Mouse (Mus musculus): Measurements from ENCODE around the gene Ttll2. TPM values are rescaled to one million over a fixed set of nuclear protein-coding genes. Genes with fewer than 3 reads are reported as not detected.
"Not testable (repeated sequence)": the region's sequence is repeated elsewhere in the genome, so short reads cannot be mapped to it uniquely, and the experiment has no call there.

The Ttll2 gene
- total and polyA plus RNA-seq, 3 experiments = not detected

DNA sequence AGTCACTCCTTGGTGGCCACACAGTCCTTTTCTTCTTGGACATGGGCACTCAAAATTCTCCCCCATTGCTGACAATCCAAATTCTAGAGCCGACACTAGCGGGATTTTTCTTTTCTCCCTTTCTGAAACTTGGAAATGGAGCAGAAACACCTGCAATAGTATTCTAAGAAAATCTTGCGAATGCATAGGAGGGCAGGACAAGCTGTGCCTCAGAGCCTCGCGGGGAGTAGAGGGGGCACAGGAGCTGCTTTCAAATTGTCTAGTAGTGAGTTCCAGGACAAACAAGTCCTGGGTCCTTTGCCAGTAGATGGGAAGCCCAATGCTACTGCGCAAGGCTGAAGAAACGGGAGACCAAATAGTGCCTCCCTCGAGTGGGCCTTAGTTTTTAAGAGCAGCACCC is 43.2 kb upstream of the Ttll2 start:
- H3K36me3 ChIP-seq (replicated peaks in 1 of 2; ENCODE audit: control insufficient read depth in 1 of 2, insufficient read depth in 1 of 2, low read length in 1 of 2); in situ Hi-C loops (cut with MboI; ENCODE audit: low pct_ligation_motif_present, low pct_unique_long_range_greater_than_20kb, low sequenced_read_pairs); H3K27me3 ChIP-seq (replicated peaks); H3K4me2 ChIP-seq (ENCODE audit: insufficient read depth, low read depth, poor library complexity, severe bottlenecking); DNase-seq (ENCODE audit: extremely low read depth); dilution Hi-C loops (cut with MboI; ENCODE audit: extremely low pct_ligation_motif_present, extremely low pct_unique_long_range_greater_than_20kb, low sequenced_read_pairs); H3K79me2 ChIP-seq (replicated peaks; ENCODE audit: control insufficient read depth, extremely low read depth, insufficient read depth, poor library complexity, severe bottlenecking); H3K9me3 ChIP-seq (replicated peaks; ENCODE audit: low read length); H3K27ac ChIP-seq (ENCODE audit: insufficient read depth, low read depth); H3K4me3 ChIP-seq (replicated peaks in 1 of 3; ENCODE audit: low read depth in 2 of 3, low read length in 2 of 3, poor library complexity in 1 of 3); H3K9ac ChIP-seq (ENCODE audit: insufficient read depth, low read depth): not testable (repeated sequence)
- H3K4me1 ChIP-seq (ENCODE audit: control insufficient read depth in 1 of 2, insufficient read depth in 2 of 2) = peaks cover 12 to 22% of the 10 kb centered on the region in 2 experiments

DNA sequence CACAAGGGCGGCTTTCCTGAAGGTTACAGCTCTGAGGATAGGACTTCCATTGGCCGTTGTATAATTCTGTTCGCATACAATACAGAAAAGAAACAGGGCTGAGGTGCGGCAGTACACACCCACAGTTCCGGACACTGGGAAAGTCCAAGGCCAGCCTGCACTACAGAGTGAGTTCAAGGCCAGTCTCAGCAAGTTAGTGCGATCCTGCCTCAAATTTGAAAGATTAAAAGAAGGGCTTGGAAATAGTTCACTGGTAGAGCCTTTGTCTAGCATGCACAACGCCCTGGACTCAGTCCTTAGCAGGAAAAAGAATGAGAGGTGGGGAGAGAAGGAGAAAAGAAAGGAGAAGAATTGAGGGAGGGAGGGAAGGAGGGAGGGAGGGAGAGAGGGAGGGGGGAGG is 42.6 kb upstream of the Ttll2 start:
- H3K4me1 ChIP-seq (ENCODE audit: control insufficient read depth in 1 of 2, insufficient read depth in 2 of 2) = peaks cover 8 to 16% of the 10 kb centered on the region in 2 experiments
- H3K27ac ChIP-seq (ENCODE audit: insufficient read depth, low read depth); H3K9ac ChIP-seq (ENCODE audit: insufficient read depth, low read depth); H3K79me2 ChIP-seq (replicated peaks; ENCODE audit: control insufficient read depth, extremely low read depth, insufficient read depth, poor library complexity, severe bottlenecking); H3K4me3 ChIP-seq (replicated peaks in 1 of 3; ENCODE audit: low read depth in 2 of 3, low read length in 2 of 3, poor library complexity in 1 of 3); DNase-seq (ENCODE audit: extremely low read depth); H3K9me3 ChIP-seq (replicated peaks; ENCODE audit: low read length); H3K36me3 ChIP-seq (replicated peaks in 1 of 2; ENCODE audit: control insufficient read depth in 1 of 2, insufficient read depth in 1 of 2, low read length in 1 of 2); H3K4me2 ChIP-seq (ENCODE audit: insufficient read depth, low read depth, poor library complexity, severe bottlenecking); H3K27me3 ChIP-seq (replicated peaks); dilution Hi-C loops (cut with MboI; ENCODE audit: extremely low pct_ligation_motif_present, extremely low pct_unique_long_range_greater_than_20kb, low sequenced_read_pairs); in situ Hi-C loops (cut with MboI; ENCODE audit: low pct_ligation_motif_present, low pct_unique_long_range_greater_than_20kb, low sequenced_read_pairs): not testable (repeated sequence)

GRCm38 (mm10) chr17:7389898-7390297 is 37.4 kb upstream of the Ttll2 start:
- DNase-seq (ENCODE audit: extremely low read depth); H3K79me2 ChIP-seq (replicated peaks; ENCODE audit: control insufficient read depth, extremely low read depth, insufficient read depth, poor library complexity, severe bottlenecking); H3K36me3 ChIP-seq (replicated peaks in 1 of 2; ENCODE audit: control insufficient read depth in 1 of 2, insufficient read depth in 1 of 2, low read length in 1 of 2); H3K9ac ChIP-seq (ENCODE audit: insufficient read depth, low read depth); H3K9me3 ChIP-seq (replicated peaks; ENCODE audit: low read length); H3K4me1 ChIP-seq (ENCODE audit: control insufficient read depth in 1 of 2, insufficient read depth in 2 of 2); H3K4me3 ChIP-seq (replicated peaks in 1 of 3; ENCODE audit: low read depth in 2 of 3, low read length in 2 of 3, poor library complexity in 1 of 3); dilution Hi-C loops (cut with MboI; ENCODE audit: extremely low pct_ligation_motif_present, extremely low pct_unique_long_range_greater_than_20kb, low sequenced_read_pairs); H3K27ac ChIP-seq (ENCODE audit: insufficient read depth, low read depth); in situ Hi-C loops (cut with MboI; ENCODE audit: low pct_ligation_motif_present, low pct_unique_long_range_greater_than_20kb, low sequenced_read_pairs); H3K27me3 ChIP-seq (replicated peaks); H3K4me2 ChIP-seq (ENCODE audit: insufficient read depth, low read depth, poor library complexity, severe bottlenecking): not testable (repeated sequence)

GRCm38 (mm10) chr17:7388958-7389356 is 36.5 kb upstream of the Ttll2 start:
- H3K36me3 ChIP-seq (replicated peaks in 1 of 2; ENCODE audit: control insufficient read depth in 1 of 2, insufficient read depth in 1 of 2, low read length in 1 of 2); dilution Hi-C loops (cut with MboI; ENCODE audit: extremely low pct_ligation_motif_present, extremely low pct_unique_long_range_greater_than_20kb, low sequenced_read_pairs); H3K79me2 ChIP-seq (replicated peaks; ENCODE audit: control insufficient read depth, extremely low read depth, insufficient read depth, poor library complexity, severe bottlenecking); H3K4me3 ChIP-seq (replicated peaks in 1 of 3; ENCODE audit: low read depth in 2 of 3, low read length in 2 of 3, poor library complexity in 1 of 3); H3K9ac ChIP-seq (ENCODE audit: insufficient read depth, low read depth); in situ Hi-C loops (cut with MboI; ENCODE audit: low pct_ligation_motif_present, low pct_unique_long_range_greater_than_20kb, low sequenced_read_pairs); DNase-seq (ENCODE audit: extremely low read depth); H3K4me2 ChIP-seq (ENCODE audit: insufficient read depth, low read depth, poor library complexity, severe bottlenecking); H3K4me1 ChIP-seq (ENCODE audit: control insufficient read depth in 1 of 2, insufficient read depth in 2 of 2); H3K27me3 ChIP-seq (replicated peaks); H3K9me3 ChIP-seq (replicated peaks; ENCODE audit: low read length); H3K27ac ChIP-seq (ENCODE audit: insufficient read depth, low read depth): not testable (repeated sequence)

GRCm38 (mm10) chr17:7388341-7388957 is 36.0 kb upstream of the Ttll2 start:
- DNase-seq (ENCODE audit: extremely low read depth); H3K4me2 ChIP-seq (ENCODE audit: insufficient read depth, low read depth, poor library complexity, severe bottlenecking); dilution Hi-C loops (cut with MboI; ENCODE audit: extremely low pct_ligation_motif_present, extremely low pct_unique_long_range_greater_than_20kb, low sequenced_read_pairs); H3K4me1 ChIP-seq (ENCODE audit: control insufficient read depth in 1 of 2, insufficient read depth in 2 of 2); H3K79me2 ChIP-seq (replicated peaks; ENCODE audit: control insufficient read depth, extremely low read depth, insufficient read depth, poor library complexity, severe bottlenecking); H3K36me3 ChIP-seq (replicated peaks in 1 of 2; ENCODE audit: control insufficient read depth in 1 of 2, insufficient read depth in 1 of 2, low read length in 1 of 2); H3K9me3 ChIP-seq (replicated peaks; ENCODE audit: low read length); H3K27ac ChIP-seq (ENCODE audit: insufficient read depth, low read depth); H3K27me3 ChIP-seq (replicated peaks); in situ Hi-C loops (cut with MboI; ENCODE audit: low pct_ligation_motif_present, low pct_unique_long_range_greater_than_20kb, low sequenced_read_pairs); H3K9ac ChIP-seq (ENCODE audit: insufficient read depth, low read depth); H3K4me3 ChIP-seq (replicated peaks in 1 of 3; ENCODE audit: low read depth in 2 of 3, low read length in 2 of 3, poor library complexity in 1 of 3): not testable (repeated sequence)

GRCm38 (mm10) chr17:7386016-7386415 is 33.5 kb upstream of the Ttll2 start:
- H3K36me3 ChIP-seq (replicated peaks in 1 of 2; ENCODE audit: control insufficient read depth in 1 of 2, insufficient read depth in 1 of 2, low read length in 1 of 2); H3K9me3 ChIP-seq (replicated peaks; ENCODE audit: low read length); DNase-seq (ENCODE audit: extremely low read depth); H3K9ac ChIP-seq (ENCODE audit: insufficient read depth, low read depth); H3K27me3 ChIP-seq (replicated peaks); H3K4me2 ChIP-seq (ENCODE audit: insufficient read depth, low read depth, poor library complexity, severe bottlenecking); H3K27ac ChIP-seq (ENCODE audit: insufficient read depth, low read depth); dilution Hi-C loops (cut with MboI; ENCODE audit: extremely low pct_ligation_motif_present, extremely low pct_unique_long_range_greater_than_20kb, low sequenced_read_pairs); in situ Hi-C loops (cut with MboI; ENCODE audit: low pct_ligation_motif_present, low pct_unique_long_range_greater_than_20kb, low sequenced_read_pairs); H3K4me1 ChIP-seq (ENCODE audit: control insufficient read depth in 1 of 2, insufficient read depth in 2 of 2); H3K79me2 ChIP-seq (replicated peaks; ENCODE audit: control insufficient read depth, extremely low read depth, insufficient read depth, poor library complexity, severe bottlenecking); H3K4me3 ChIP-seq (replicated peaks in 1 of 3; ENCODE audit: low read depth in 2 of 3, low read length in 2 of 3, poor library complexity in 1 of 3): not testable (repeated sequence)
